Mouse (Mus musculus): Measurements from ENCODE around the gene Ube4b.

DNA sequence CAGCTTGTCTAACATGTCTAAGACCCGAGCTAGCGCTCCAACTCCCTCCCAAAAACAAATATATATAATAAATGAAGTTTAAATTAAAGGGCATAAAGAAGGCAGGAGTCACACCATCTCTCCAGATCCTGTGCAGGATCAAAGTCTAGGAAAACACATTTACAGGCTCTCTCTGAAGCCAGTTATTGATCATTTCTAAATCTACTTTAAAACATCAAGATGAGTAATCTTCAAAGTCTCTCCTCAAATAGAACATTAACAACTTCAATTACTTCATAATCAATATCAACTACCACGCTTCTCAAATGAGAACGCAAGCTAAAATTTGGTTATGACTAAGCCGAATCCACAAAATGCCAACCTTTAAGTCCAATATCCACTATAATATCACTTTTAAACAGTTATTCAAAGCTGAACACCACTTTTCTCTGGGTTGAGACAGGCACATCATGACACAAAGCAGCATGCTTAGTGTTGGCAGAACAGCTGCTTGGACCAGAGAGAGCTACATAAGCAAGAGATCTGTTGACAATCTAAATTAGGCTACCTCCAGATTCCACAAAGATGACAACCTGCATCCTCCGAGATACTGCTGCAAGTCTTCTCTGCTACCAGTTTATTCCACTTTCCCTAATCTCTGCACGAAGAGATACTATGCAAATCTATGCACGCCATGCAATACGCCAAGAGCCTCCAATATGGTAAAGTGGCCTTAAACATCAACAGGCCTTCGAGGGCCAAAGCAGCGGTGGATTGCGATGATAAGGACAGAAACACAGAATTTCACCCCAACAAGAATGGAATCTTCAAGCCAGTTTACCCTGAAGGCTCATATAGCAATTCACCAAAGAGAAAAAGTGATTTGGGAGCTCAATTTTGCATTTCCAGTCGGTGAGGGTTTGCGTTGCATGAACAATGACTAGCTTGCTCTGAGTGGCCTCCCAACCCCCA is 120.5 kb downstream of the Ube4b start:
- TF ChIP-seq CTCF (IDR thresholded peaks at IDR 0.05) = no peak
- no peak for TF ChIP-seq EP300 (IDR thresholded peaks at IDR 0.05)
